Mouse (Mus musculus) liver, embryonic 16.5 days (tissue): Measurements from ENCODE around the gene Pogz. TPM values are rescaled to one million over a fixed set of nuclear protein-coding genes. Genes with fewer than 3 reads are reported as not detected.
"Not testable (repeated sequence)": the region's sequence is repeated elsewhere in the genome, so short reads cannot be mapped to it uniquely, and the experiment has no call there.

Experiments
- ATAC-seq: fragments of 200-750 bp; cut with Nextera tagmentation; 2 replicates; pipeline ENCODE4 v1.8.0; 2017; ENCODE audit warnings: low read depth, mild to moderate bottlenecking, moderate number of reproducible peaks, moderate library complexity
- H3K27ac ChIP-seq: fragments of 300-500 bp; sonication (generic); 2 replicates; pipeline ENCODE4 v1.5.1; 2014; ENCODE audit warnings: mild to moderate bottlenecking, low read length
- H3K27me3 ChIP-seq: fragments of 300-500 bp; sonication (generic); 2 replicates; pipeline ENCODE4 v1.6.1; 2014; ENCODE audit warnings: low read depth, low read length, mixed read lengths; ENCODE audit not compliant: control insufficient read depth, insufficient read depth
- H3K36me3 ChIP-seq: fragments of 300-500 bp; sonication (generic); 2 replicates; pipeline ENCODE4 v1.6.1; 2014; ENCODE audit warnings: mild to moderate bottlenecking; ENCODE audit not compliant: control insufficient read depth, insufficient read depth
- H3K4me1 ChIP-seq: fragments of 300-500 bp; sonication (generic); 2 replicates; pipeline ENCODE4 v1.6.1; 2014; ENCODE audit warnings: low read depth, low read length, mixed read lengths; ENCODE audit not compliant: control insufficient read depth
- H3K4me2 ChIP-seq: fragments of 300-500 bp; sonication (generic); 2 replicates; pipeline ENCODE4 v1.6.1; 2014; ENCODE audit warnings: low read depth, low read length, mixed read lengths
- H3K4me3 ChIP-seq: fragments of 300-500 bp; sonication (generic); 2 replicates; pipeline ENCODE4 v1.5.1; 2014; ENCODE audit warnings: low read depth, mild to moderate bottlenecking, low read length
- H3K9ac ChIP-seq: fragments of 300-500 bp; sonication (generic); 2 replicates; pipeline ENCODE4 v1.6.1; 2014; ENCODE audit warnings: low read depth, low read length
- H3K9me3 ChIP-seq: fragments of 300-500 bp; sonication (generic); replicated peaks from 2 replicates; pipeline ENCODE4 v1.6.1; 2016; ENCODE audit warnings: low read length; ENCODE audit not compliant: control insufficient read depth
- WGBS: fragments of 180-500 bp; shearing (Covaris S2); extraction: QIAGEN DNeasy Blood & Tissue Kit; methylation state at CpG from one replicate; pipeline ENCODE4 v1.1.7; 2014; ENCODE audit not compliant: insufficient replicate concordance; 5-methylcytosine and 5-hydroxymethylcytosine counted together
- polyA plus RNA-seq: library from polyadenylated mRNA; unstranded; fragments of >200 nt; fragmentation: Nextera tagmentation; extraction: Ambion mirVana; gene quantifications from 2 replicates; pipeline ENCODE4 v1.2.1, GENCODE M21; 2015

The Pogz gene
- polyA plus RNA-seq, 1 experiment from 2014 or later = 3.4 TPM

DNA sequence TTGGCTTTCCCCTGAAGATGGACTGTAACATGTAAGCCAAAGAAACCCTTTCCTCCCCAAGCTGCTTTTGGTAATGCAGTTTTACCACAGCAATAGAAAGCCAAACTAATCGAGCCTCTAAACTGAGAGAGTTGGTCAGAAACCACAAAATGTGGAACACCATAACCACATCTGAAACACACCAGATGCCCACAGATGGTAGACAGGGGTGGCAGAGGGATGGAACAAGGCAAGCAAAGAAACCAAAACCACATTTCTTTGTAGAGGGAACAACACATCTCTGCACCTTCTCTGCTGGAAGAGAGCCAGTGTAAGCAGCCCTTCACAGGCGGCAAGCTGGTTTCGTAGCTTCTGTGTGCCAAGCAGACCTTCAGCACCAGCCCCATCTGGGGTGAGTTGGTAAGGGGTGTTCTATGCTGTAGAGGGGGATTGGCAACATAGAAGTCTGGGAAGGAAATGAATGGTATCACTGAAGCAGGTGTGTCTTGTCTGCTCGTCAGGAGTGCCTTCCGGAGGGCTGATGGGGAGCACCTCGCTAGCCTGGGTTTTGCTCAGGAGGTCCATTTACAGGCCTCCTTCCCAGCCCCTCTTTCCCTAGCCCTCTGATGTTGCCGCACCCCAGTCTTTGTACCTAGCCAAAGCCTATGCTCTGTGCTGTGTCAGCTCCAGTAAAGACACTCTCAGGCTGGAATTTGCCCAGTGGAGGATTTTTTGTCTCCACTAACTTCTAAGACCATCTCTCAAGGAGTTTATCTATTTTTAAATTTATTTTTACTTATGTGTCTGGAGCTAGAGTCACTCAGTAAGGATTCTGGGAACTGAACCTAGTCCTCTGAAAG, 78.8 kb downstream of the Pogz start:
- 59% methylated on average over 7 of the region's 7 CpGs for WGBS
- H3K9ac ChIP-seq = no peak overlapping the region
- H3K36me3 ChIP-seq = no peaks in the 10 kb centered on the region
- H3K27me3 ChIP-seq = no peaks in the 10 kb centered on the region
- H3K27ac ChIP-seq = no peak overlapping the region
- no peak overlapping the region for H3K4me3 ChIP-seq
- H3K9me3 ChIP-seq = no peaks in the 10 kb centered on the region
- H3K4me1 ChIP-seq = peaks cover 17% of the 10 kb centered on the region
- no peak overlapping the region for H3K4me2 ChIP-seq
- ATAC-seq = no peak

DNA sequence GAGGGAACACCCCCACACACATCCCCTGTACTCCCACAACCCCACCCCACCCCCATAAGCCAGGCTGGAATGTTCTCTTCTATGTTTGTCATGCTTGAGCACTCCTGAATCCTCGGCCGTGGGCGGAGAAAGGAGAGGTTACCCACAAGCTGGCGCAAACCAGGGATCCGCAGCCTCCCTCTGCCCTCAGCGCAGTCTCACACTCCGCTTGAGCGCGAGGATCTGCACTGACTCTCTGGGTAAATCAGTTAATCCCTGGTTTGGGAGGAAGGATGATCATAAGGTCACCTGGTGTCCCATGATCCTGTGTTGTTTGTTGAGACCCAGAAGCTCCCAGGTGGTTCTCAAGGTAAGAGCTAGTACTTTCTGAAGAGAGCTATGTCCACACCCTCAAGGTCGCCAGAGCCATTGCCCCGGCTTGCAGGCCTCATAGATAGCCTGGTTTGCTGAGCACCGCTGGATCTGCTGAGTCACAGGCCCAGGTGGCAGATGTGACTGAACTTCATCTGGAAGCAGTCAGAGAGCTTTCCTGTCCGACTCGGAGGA, 80.5 kb downstream of the Pogz start:
- H3K4me1 ChIP-seq = peaks cover 17% of the 10 kb centered on the region
- no peaks in the 10 kb centered on the region for H3K27me3 ChIP-seq
- WGBS = 55% methylated on average over 14 of the region's 14 CpGs
- H3K9me3 ChIP-seq = no peaks in the 10 kb centered on the region
- no peaks in the 10 kb centered on the region for H3K36me3 ChIP-seq
- no peak overlapping the region for H3K9ac ChIP-seq
- peak; percentile 84 for ATAC-seq
- H3K27ac ChIP-seq = no peak overlapping the region; the same call in 1 of the 2 replicates
- no peak overlapping the region for H3K4me2 ChIP-seq
- no peak overlapping the region for H3K4me3 ChIP-seq

DNA sequence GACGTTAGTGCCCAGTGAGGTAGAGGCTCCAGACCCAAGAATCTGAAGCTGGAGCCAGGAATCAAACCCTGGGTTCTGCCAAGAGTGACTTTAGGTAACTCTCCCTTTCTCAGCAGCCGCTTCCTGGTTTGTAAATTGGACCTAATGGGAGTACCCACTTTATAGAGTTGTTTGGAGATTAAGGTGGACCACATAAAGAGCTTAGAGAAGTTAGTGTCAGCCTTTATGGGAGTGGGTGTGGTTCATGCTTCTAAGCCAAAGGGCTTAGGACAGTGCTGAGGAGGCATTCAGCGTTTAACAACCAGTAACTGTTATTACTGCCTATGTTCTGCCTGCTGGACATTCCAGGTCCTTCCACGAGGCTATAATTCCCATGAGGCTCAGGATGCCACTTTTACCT, 81.5 kb downstream of the Pogz start:
- no peaks in the 10 kb centered on the region for H3K9me3 ChIP-seq
- ATAC-seq = no peak

DNA sequence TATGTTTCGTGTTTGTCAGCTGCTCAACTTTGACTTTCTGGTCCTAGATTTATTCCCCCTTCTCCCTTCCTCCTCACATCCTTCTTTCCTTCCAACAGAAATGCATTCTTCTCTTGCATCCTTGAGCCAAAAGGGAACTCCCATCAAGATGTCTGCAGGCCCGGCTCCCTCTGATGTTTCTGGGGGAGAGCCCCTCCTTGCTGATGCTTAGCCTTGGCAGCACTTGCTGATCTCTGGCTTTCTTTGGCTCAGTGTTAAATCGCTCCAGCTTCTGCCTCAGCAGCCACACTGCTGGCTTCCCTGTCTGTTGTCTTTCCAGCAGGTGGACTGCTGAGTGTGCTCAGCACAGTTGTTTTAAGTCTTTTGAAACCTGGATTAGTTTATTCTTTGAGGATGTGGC, 83.7 kb downstream of the Pogz start:
- Histone ChIP-seq H3K27me3 (no peaks in the 10 kb centered on the region), H3K9me3 (no peaks in the 10 kb centered on the region), H3K4me1 (peaks cover 33% of the 10 kb centered on the region), H3K4me2 (no peak overlapping the region), H3K9ac (no peak overlapping the region), H3K36me3 (no peaks in the 10 kb centered on the region), H3K4me3 (no peak overlapping the region), H3K27ac (no peak overlapping the region)
- WGBS = 45% methylated on average over 3 of the region's 3 CpGs
- no peak for ATAC-seq

More for the DNA sequence above, 81.5 kb downstream of the Pogz start:
- 69% methylated on average over 4 of the region's 4 CpGs for WGBS
- Histone ChIP-seq H3K4me3 (no peak overlapping the region), H3K27ac (0 out of 2 replicates have a peak overlapping the region, but pooled peaks have one; percentile 15), H3K4me1 (peaks cover 20% of the 10 kb centered on the region), H3K9ac (no peak overlapping the region), H3K4me2 (no peak overlapping the region), H3K36me3 (no peaks in the 10 kb centered on the region), H3K27me3 (no peaks in the 10 kb centered on the region)

DNA sequence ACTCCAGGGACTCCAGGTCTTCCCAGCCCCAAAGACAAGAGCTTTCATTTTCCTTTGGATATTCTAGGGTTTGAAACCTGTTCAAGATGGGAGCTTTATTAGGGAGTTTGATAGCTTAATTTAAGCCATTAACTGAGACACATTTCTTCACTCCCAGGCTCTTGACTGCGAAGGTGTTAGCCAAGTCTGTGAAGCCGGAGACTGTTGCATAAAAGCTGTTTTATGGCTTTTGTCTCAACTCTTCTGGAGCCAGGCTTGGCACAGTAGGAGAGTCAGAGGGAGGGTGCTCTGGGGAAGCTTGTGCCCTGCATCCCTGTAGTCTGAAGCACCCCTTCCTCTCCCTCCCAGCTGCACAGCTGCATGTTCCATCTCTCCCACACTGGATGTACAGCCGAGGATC, 85.0 kb downstream of the Pogz start:
- no peak for ATAC-seq
- Histone ChIP-seq H3K9me3 (no peaks in the 10 kb centered on the region), H3K4me3 (no peak overlapping the region), H3K27ac (no peak overlapping the region), H3K9ac (no peak overlapping the region), H3K27me3 (no peaks in the 10 kb centered on the region), H3K4me1 (peaks cover 39% of the 10 kb centered on the region), H3K4me2 (no peak overlapping the region), H3K36me3 (no peaks in the 10 kb centered on the region)
- 54% methylated on average over 3 of the region's 3 CpGs for WGBS

DNA sequence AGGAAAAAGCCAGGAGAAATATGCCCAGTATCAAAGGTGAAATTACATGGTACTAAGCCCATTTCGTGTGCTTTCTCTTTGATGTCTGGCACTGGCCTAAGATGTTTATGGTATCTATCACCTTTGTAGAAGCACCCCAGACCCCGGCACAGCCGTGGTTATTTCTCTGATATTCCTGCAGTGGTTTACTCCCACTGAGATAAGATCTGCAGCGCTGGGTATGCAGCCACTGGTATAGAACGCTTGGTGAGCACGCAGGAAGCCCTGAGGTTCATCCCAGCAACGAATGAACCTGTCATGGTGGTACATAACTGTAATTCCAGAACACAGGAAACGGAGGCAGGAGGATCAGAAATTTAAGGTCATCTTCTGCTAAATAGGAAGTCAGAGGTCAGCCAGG, 87.3 kb downstream of the Pogz start:
- no peak overlapping the region for H3K9ac ChIP-seq
- H3K36me3 ChIP-seq = no peaks in the 10 kb centered on the region
- 22% methylated on average over 8 of the region's 8 CpGs for WGBS
- H3K4me2 ChIP-seq = no peak overlapping the region
- ATAC-seq = no peak
- no peak overlapping the region for H3K4me3 ChIP-seq
- no peaks in the 10 kb centered on the region for H3K9me3 ChIP-seq
- no peak overlapping the region for H3K27ac ChIP-seq
- H3K4me1 ChIP-seq = peaks cover 22% of the 10 kb centered on the region
- H3K27me3 ChIP-seq = no peaks in the 10 kb centered on the region

DNA sequence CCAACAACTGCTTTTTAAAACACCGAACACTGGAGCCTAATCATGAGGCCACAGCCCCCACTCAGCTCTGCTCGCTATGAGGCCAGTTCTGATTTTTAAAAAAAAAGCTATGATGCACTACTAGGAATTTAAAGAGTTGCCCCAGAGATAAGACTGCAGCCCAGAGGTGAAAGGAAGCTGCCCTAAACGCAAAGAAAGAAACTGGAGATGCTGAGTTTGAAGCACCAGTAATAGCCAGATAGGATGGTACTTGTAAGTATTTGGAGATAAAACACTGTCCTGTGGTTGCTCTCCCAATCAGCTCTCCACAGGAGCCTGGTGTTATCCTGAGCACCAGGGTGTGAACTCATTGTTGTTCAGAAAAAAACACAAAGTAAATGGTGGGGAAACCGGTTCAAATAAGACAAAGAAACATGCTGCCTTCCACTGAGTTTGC, 89.0 kb downstream of the Pogz start:
- not testable (repeated sequence) for H3K27me3 ChIP-seq, H3K9ac ChIP-seq, H3K9me3 ChIP-seq, H3K36me3 ChIP-seq, H3K4me2 ChIP-seq, H3K4me3 ChIP-seq
- peaks cover 26% of the 10 kb centered on the region for H3K4me1 ChIP-seq
- peak overlapping the region; percentile 60 for H3K27ac ChIP-seq
- peak; percentile 92 for ATAC-seq
- WGBS = 16% methylated on average over 4 of the region's 4 CpGs

DNA sequence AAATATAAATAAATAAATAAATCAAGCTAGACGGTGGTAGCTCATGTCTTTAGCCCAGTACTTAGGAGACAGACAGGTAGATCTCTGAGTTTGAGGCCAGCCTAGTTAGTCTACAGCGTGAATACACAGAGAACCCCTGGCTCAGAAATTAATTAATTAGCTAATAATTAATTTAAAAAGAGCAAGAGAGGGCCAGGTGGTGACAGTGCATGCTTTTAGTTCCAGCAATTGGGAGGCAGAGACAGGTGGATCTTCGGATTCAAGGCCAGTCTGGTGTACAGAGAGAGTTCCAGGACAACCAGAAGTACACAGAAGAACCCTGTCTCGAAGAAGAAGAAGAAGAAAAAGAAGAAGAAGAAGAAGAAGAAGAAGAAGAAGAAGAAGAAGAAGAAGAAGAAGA, 91.6 kb downstream of the Pogz start:
- 72% methylated on average over 4 of the region's 4 CpGs for WGBS
- ATAC-seq = not testable (repeated sequence)
- H3K4me1 ChIP-seq = peaks cover 40% of the 10 kb centered on the region

More for the DNA sequence above, 91.6 kb downstream of the Pogz start:
- H3K9me3 ChIP-seq, H3K36me3 ChIP-seq, H3K9ac ChIP-seq, H3K27me3 ChIP-seq, H3K27ac ChIP-seq, H3K4me2 ChIP-seq, H3K4me3 ChIP-seq: not testable (repeated sequence)
